Mouse (Mus musculus): ENCODE results near the gene Spag8. TPM values are rescaled to one million over a fixed set of nuclear protein-coding genes. Genes with fewer than 3 reads are reported as not detected.

Spag8 gene
- 6.9 and 7.0 TPM in 2 replicates for polyA plus RNA-seq (2015; fragmentation: Nextera tagmentation; extraction: Ambion mirVana)

- Histone ChIP-seq H3K4me1 (replicated peaks) (peaks cover 23% of the 10 kb centered on the region), H3K9me3 (0 out of 2 replicates have a peak, but pooled peaks cover 3% of the 10 kb centered on the region), H3K36me3 (peaks cover 11% of the 10 kb centered on the region; the same call in 1 of the 2 replicates), H3K27ac (replicated peaks) (no peak within 1 kb of the TSS), H3K27me3 (no peaks in the 10 kb centered on the region), H3K9ac (0 out of 2 replicates have a peak within 1 kb of the TSS, but pooled peaks have one; percentile 20), H3K4me2 (peak within 1 kb of the TSS; percentile 47), H3K4me3 (peak within 1 kb of the TSS; percentile 32)
- ATAC-seq (ENCODE audit: low FRiP score, low read depth): 0 out of 2 replicates have a peak, but pooled peaks have one; percentile 17
- WGBS: 13% methylated on average over 24 of the region's 24 CpGs
Observed at GRCm38 (mm10) chr4:43653161-43654015, at the start of gene Spag8. Spag8 (minus strand) TSS chr4:43653594.

GRCm38 (mm10) chr4:43700707-43701106, 47.3 kb upstream of the Spag8 start, which contains the start of gene Olfr70:
Olfr70 (minus strand) TSS chr4:43700807.
- Histone ChIP-seq H3K36me3 (no peaks in the 10 kb centered on the region), H3K27ac (replicated peaks) (no peak within 1 kb of the TSS), H3K4me2 (no peak within 1 kb of the TSS), H3K27me3 (no peaks in the 10 kb centered on the region), H3K9me3 (no peaks in the 10 kb centered on the region), H3K9ac (no peak within 1 kb of the TSS), H3K4me3 (no peak within 1 kb of the TSS), H3K4me1 (replicated peaks) (no peaks in the 10 kb centered on the region)
- 89% methylated on average over 6 of the region's 6 CpGs for WGBS
- no peak for ATAC-seq (ENCODE audit: low FRiP score, low read depth)

DNA sequence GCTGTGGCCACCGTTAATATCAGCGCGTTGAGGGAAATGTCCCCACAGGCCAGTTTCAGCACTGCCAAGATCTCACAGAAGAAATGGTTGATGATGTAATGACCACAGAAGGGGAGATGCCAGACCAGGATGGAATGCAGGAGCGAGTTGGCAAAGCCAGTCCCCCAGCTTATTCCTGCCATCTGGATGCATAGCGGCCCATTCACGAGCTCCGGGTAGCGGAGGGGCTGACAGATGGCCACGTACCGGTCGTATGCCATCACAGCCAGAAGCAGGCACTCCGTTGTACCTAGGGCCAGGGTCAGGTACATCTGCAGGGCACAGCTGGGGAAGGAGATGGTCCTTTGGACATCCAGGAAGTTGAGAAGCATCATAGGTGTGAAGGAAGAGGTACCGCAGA, 43.2 kb upstream of the Spag8 start:
- H3K4me3 ChIP-seq: no peak overlapping the region
- H3K27me3 ChIP-seq: no peaks in the 10 kb centered on the region
- no peaks in the 10 kb centered on the region for H3K36me3 ChIP-seq
- H3K4me1 ChIP-seq (replicated peaks): no peaks in the 10 kb centered on the region
- WGBS: 76% methylated on average over 13 of the region's 13 CpGs
- H3K9me3 ChIP-seq: no peaks in the 10 kb centered on the region
- no peak overlapping the region for H3K4me2 ChIP-seq
- no peak overlapping the region for H3K27ac ChIP-seq (replicated peaks)
- no peak for ATAC-seq (ENCODE audit: low FRiP score, low read depth)
- H3K9ac ChIP-seq: no peak overlapping the region

- Histone ChIP-seq H3K4me3 (no peak overlapping the region), H3K9me3 (no peaks in the 10 kb centered on the region), H3K27me3 (no peaks in the 10 kb centered on the region), H3K4me2 (no peak overlapping the region), H3K36me3 (peaks cover 3% of the 10 kb centered on the region), H3K9ac (no peak overlapping the region), H3K27ac (replicated peaks) (no peak overlapping the region), H3K4me1 (replicated peaks) (no peaks in the 10 kb centered on the region)
- 34% methylated on average over 9 of the region's 9 CpGs for WGBS
- no peak for ATAC-seq (ENCODE audit: low FRiP score, low read depth)
Observed at GRCm38 (mm10) chr4:43695249-43695671, 41.9 kb upstream of the Spag8 start.

GRCm38 (mm10) chr4:43694439-43695248, 41.2 kb upstream of the Spag8 start:
- no peaks in the 10 kb centered on the region for H3K27me3 ChIP-seq
- H3K4me3 ChIP-seq: no peak overlapping the region
- peaks cover 7% of the 10 kb centered on the region for H3K36me3 ChIP-seq
- ATAC-seq (ENCODE audit: low FRiP score, low read depth): no peak
- H3K9ac ChIP-seq: no peak overlapping the region
- no peak overlapping the region for H3K4me2 ChIP-seq
- H3K9me3 ChIP-seq: no peaks in the 10 kb centered on the region
- H3K4me1 ChIP-seq (replicated peaks): no peaks in the 10 kb centered on the region
- 92% methylated on average over 1 of the region's 1 CpGs for WGBS
- no peak overlapping the region for H3K27ac ChIP-seq (replicated peaks)

GRCm38 (mm10) chr4:43693806-43694241, 40.4 kb upstream of the Spag8 start:
- Histone ChIP-seq H3K36me3 (peaks cover 16% of the 10 kb centered on the region), H3K4me3 (no peak overlapping the region), H3K27ac (replicated peaks) (no peak overlapping the region), H3K4me2 (no peak overlapping the region), H3K4me1 (replicated peaks) (no peaks in the 10 kb centered on the region), H3K9me3 (no peaks in the 10 kb centered on the region), H3K9ac (no peak overlapping the region), H3K27me3 (no peaks in the 10 kb centered on the region)
- ATAC-seq (ENCODE audit: low FRiP score, low read depth): no peak
- whole genome bisulfite sequencing: 85% methylated on average over 5 of the region's 5 CpGs

DNA sequence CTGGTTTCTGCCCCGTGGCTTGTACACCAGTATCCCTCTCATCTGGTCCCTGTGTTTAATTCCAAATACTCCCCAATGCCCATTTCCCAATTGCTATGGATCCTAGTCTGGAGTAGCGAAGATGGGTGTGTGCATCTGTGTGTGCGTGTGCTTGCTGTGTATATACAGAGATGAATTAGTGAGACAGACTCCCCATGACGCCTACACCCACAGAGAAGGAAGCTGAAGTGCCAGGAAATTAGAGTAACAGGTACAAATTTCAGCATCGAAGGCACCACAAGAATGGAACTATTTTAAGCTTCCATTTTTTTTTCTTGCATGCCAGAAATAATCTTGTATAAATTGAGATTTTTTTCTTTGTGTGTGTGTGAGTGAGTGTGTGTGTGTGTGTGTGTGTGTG, 37.6 kb upstream of the Spag8 start:
- WGBS: 82% methylated on average over 5 of the region's 5 CpGs
- ATAC-seq (ENCODE audit: low FRiP score, low read depth): no peak
- Histone ChIP-seq H3K4me2 (no peak overlapping the region), H3K36me3 (peaks cover 32% of the 10 kb centered on the region), H3K27ac (replicated peaks) (no peak overlapping the region), H3K4me1 (replicated peaks) (no peaks in the 10 kb centered on the region), H3K9ac (no peak overlapping the region), H3K27me3 (no peaks in the 10 kb centered on the region), H3K4me3 (no peak overlapping the region), H3K9me3 (no peaks in the 10 kb centered on the region)

- Histone ChIP-seq H3K9me3 (no peaks in the 10 kb centered on the region), H3K36me3 (peaks cover 42% of the 10 kb centered on the region), H3K4me1 (replicated peaks) (no peaks in the 10 kb centered on the region), H3K9ac (no peak overlapping the region), H3K27me3 (no peaks in the 10 kb centered on the region), H3K27ac (replicated peaks) (no peak overlapping the region), H3K4me2 (no peak overlapping the region), H3K4me3 (no peak overlapping the region)
- WGBS: 93% methylated on average over 17 of the region's 17 CpGs
- ATAC-seq (ENCODE audit: low FRiP score, low read depth): no peak
Observed at GRCm38 (mm10) chr4:43690021-43690420, 36.6 kb upstream of the Spag8 start.

DNA sequence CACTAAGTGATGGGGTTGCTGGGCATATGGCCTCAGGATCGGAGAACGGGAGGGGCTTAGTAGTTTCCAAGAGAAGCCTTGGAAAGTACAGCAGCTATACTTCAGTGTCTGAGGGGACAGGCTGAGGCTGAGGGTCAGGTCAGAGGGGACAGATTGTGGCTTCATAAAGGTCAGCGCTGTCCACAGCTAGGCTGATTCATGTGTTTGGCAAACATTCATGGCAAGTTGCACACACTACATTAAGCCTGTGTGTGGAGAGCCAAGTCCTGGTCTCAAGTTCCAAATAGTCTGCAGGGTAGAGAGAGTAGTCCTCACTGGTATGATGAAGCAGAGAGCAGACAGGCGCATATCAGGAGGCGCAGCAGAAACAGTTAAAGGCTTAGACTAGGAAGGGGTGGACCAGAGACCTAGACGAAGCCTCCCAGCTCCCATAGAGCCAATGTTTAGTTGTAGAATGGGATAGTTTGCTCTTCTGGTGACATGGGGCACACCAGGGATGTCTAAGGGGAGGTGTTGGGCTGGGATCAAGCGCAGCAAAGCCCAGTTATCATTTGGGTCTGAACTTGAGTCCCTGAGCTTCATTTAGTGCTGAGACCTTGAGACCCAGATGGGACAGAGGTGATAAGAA, 26.1 kb upstream of the Spag8 start:
- no peaks in the 10 kb centered on the region for H3K9me3 ChIP-seq
- no peaks in the 10 kb centered on the region for H3K4me1 ChIP-seq (replicated peaks)

GRCm38 (mm10) chr4:43678541-43678940, 25.1 kb upstream of the Spag8 start:
- no peaks in the 10 kb centered on the region for H3K27me3 ChIP-seq
- H3K4me1 ChIP-seq (replicated peaks): no peaks in the 10 kb centered on the region
- H3K4me3 ChIP-seq: no peak overlapping the region
- H3K9ac ChIP-seq: no peak overlapping the region
- no peak overlapping the region for H3K27ac ChIP-seq (replicated peaks)
- WGBS: 92% methylated on average over 6 of the region's 6 CpGs
- no peak for ATAC-seq (ENCODE audit: low FRiP score, low read depth)
- no peaks in the 10 kb centered on the region for H3K9me3 ChIP-seq
- H3K4me2 ChIP-seq: no peak overlapping the region
- H3K36me3 ChIP-seq: peaks cover 82% of the 10 kb centered on the region

More for the DNA sequence above, 26.1 kb upstream of the Spag8 start:
- Histone ChIP-seq H3K9ac (no peak overlapping the region), H3K36me3 (peaks cover 78% of the 10 kb centered on the region), H3K27me3 (no peaks in the 10 kb centered on the region), H3K27ac (replicated peaks) (no peak overlapping the region), H3K4me2 (no peak overlapping the region), H3K4me3 (no peak overlapping the region)
- no peak for ATAC-seq (ENCODE audit: low FRiP score, low read depth)
- WGBS: 91% methylated on average over 7 of the region's 7 CpGs

GRCm38 (mm10) chr4:43675608-43676007, 22.2 kb upstream of the Spag8 start:
- no peak overlapping the region for H3K4me2 ChIP-seq
- no peak for ATAC-seq (ENCODE audit: low FRiP score, low read depth)
- no peak overlapping the region for H3K9ac ChIP-seq
- no peaks in the 10 kb centered on the region for H3K9me3 ChIP-seq
- no peak overlapping the region for H3K4me3 ChIP-seq
- peaks cover 24% of the 10 kb centered on the region for H3K4me1 ChIP-seq (replicated peaks)
- H3K36me3 ChIP-seq: peaks cover 56% of the 10 kb centered on the region
- H3K27ac ChIP-seq (replicated peaks): no peak overlapping the region
- 75% methylated on average over 4 of the region's 4 CpGs for WGBS
- no peaks in the 10 kb centered on the region for H3K27me3 ChIP-seq
